Mouse (Mus musculus) right cerebral cortex, postnatal 14 days (tissue): ENCODE measurements around the gene Dyrk3.

Experiments used
- DNase-seq: peaks from one replicate; pipeline ENCODE4 v3.0.0; 2022

Dyrk3 gene

GRCm38 (mm10) chr1:131079762-131080161 is 58.4 kb downstream of the Dyrk3 start:
- no peak for DNase-seq

- DNase-seq: peak; percentile 54
These were observed 59.3 kb downstream of the Dyrk3 start for GRCm38 (mm10) chr1:131078761-131079330.
